Mouse (Mus musculus) neural tube, embryonic 11.5 days (tissue): ENCODE measurements around the gene Mus81. TPM values are rescaled to one million over a fixed set of nuclear protein-coding genes. Genes with fewer than 3 reads are reported as not detected.

ENCODE experiments used
- polyA plus RNA-seq: library from polyadenylated mRNA; unstranded; fragments of >200 nt; fragmentation: Nextera tagmentation; extraction: Ambion mirVana; gene quantifications from 2 replicates; pipeline ENCODE4 v1.2.1, GENCODE M21; 2014

The Mus81 gene
- polyA plus RNA-seq, 1 experiment from 2014 or later: 41.9 TPM

Other genes with a start within 250 kb of the Mus81 start
- 29.8 and 30.5 TPM in 2 replicates for gene Pacs1, start 215.3 kb downstream of the Mus81 start, polyA plus RNA-seq
- 405 and 416 TPM in 2 replicates for gene Sf3b2, start 192.9 kb downstream of the Mus81 start, polyA plus RNA-seq
- gene Gal3st3, start 190.1 kb downstream of the Mus81 start, polyA plus RNA-seq: 16.2 and 17.8 TPM in 2 replicates
- not detected in 2 replicates for gene Catsper1, start 152.7 kb downstream of the Mus81 start, polyA plus RNA-seq
- gene Cst6, start 138.8 kb downstream of the Mus81 start, polyA plus RNA-seq: 1.8 and 1.9 TPM in 2 replicates
- 71.5 and 77.3 TPM in 2 replicates for gene Eif1ad, start 121.7 kb downstream of the Mus81 start, polyA plus RNA-seq
- gene Banf1, start 121.2 kb downstream of the Mus81 start, polyA plus RNA-seq: 440 and 442 TPM in 2 replicates
- gene Sart1, start 99.7 kb downstream of the Mus81 start, polyA plus RNA-seq: 78.5 and 79.9 TPM in 2 replicates
- 0.31 TPM in 1 of 2 replicates, not detected in the other for gene Tsga10ip, start 85.9 kb downstream of the Mus81 start, polyA plus RNA-seq
- 197 and 205 TPM in 2 replicates for gene Drap1, start 63.4 kb downstream of the Mus81 start, polyA plus RNA-seq
- gene AI837181, start 63.3 kb downstream of the Mus81 start, polyA plus RNA-seq: 39.9 and 43.0 TPM in 2 replicates
- not detected in 2 replicates for gene Fosl1, start 40.9 kb downstream of the Mus81 start, polyA plus RNA-seq
- gene Ccdc85b, start 30.5 kb downstream of the Mus81 start, polyA plus RNA-seq: 7.9 and 8.3 TPM in 2 replicates
- gene Fibp, start 27.8 kb downstream of the Mus81 start, polyA plus RNA-seq: 110 and 119 TPM in 2 replicates
- 1.7 and 3.6 TPM in 2 replicates for gene Ctsw, start 19.9 kb downstream of the Mus81 start, polyA plus RNA-seq
- gene Efemp2, start 14.4 kb downstream of the Mus81 start, polyA plus RNA-seq: 55.5 and 55.6 TPM in 2 replicates
- gene Cfl1, start 2.1 kb upstream of the Mus81 start, polyA plus RNA-seq: 3,817 and 3,867 TPM in 2 replicates
- 0.31 TPM in 1 of 2 replicates, not detected in the other for gene 1700020D05Rik, start 15.4 kb upstream of the Mus81 start, polyA plus RNA-seq
- gene Snx32, start 22.1 kb upstream of the Mus81 start, polyA plus RNA-seq: 20.9 and 23.0 TPM in 2 replicates
- 0.24 and 0.32 TPM in 2 replicates for gene Ovol1, start 72.2 kb upstream of the Mus81 start, polyA plus RNA-seq
- gene Ap5b1, start 79.6 kb upstream of the Mus81 start, polyA plus RNA-seq: 2.3 and 2.6 TPM in 2 replicates
- 131 and 137 TPM in 2 replicates for gene Rnaseh2c, start 113.5 kb upstream of the Mus81 start, polyA plus RNA-seq
- 36.3 and 36.5 TPM in 2 replicates for gene Kat5, start 121.8 kb upstream of the Mus81 start, polyA plus RNA-seq
- 32.5 and 34.4 TPM in 2 replicates for gene Rela, start 149.1 kb upstream of the Mus81 start, polyA plus RNA-seq
- gene Sipa1, start 175.3 kb upstream of the Mus81 start, polyA plus RNA-seq: 17.0 and 19.3 TPM in 2 replicates
- 21.0 and 22.0 TPM in 2 replicates for gene Map3k11, start 200.3 kb upstream of the Mus81 start, polyA plus RNA-seq
- 26.9 and 27.7 TPM in 2 replicates for gene Pcnx3, start 200.5 kb upstream of the Mus81 start, polyA plus RNA-seq
- gene Kcnk7, start 216.0 kb upstream of the Mus81 start, polyA plus RNA-seq: not detected in 2 replicates
- 5.1 and 6.8 TPM in 2 replicates for gene Ehbp1l1, start 237.9 kb upstream of the Mus81 start, polyA plus RNA-seq
- 167 and 184 TPM in 2 replicates for gene Fam89b, start 241.3 kb upstream of the Mus81 start, polyA plus RNA-seq